Mouse (Mus musculus) E14TG2a.4 (cell line): Measurements from ENCODE around the gene Cdk2ap2.
"Not testable (repeated sequence)": the region's sequence is repeated elsewhere in the genome, so short reads cannot be mapped to it uniquely, and the experiment has no call there.

ENCODE experiments used
- H3K27me3 ChIP-seq: 2 replicates; pipeline ENCODE4 v1.6.1; 2014; ENCODE audit warnings: low read length, control low read depth; ENCODE audit not compliant: insufficient read depth
- H3K36me3 ChIP-seq: 2 replicates; pipeline ENCODE4 v1.6.1; 2014; ENCODE audit warnings: low read length, control low read depth; ENCODE audit not compliant: insufficient read depth
- H3K4me1 ChIP-seq: replicated peaks from 2 replicates; pipeline ENCODE4 v1.6.1; 2014; ENCODE audit warnings: low read depth, low read length, control low read depth
- H3K4me3 ChIP-seq: replicated peaks from 2 replicates; pipeline ENCODE4 v1.5.1; 2014; ENCODE audit warnings: mild to moderate bottlenecking, low read length
- H3K9me3 ChIP-seq: 2 replicates; pipeline ENCODE4 v1.6.1; 2014; ENCODE audit warnings: low read length, control low read depth
- CTCF ChIP-seq: conservative IDR thresholded peaks from 2 replicates; pipeline ENCODE4 v1.5.1; 2014; ENCODE audit warnings: low read length
- NANOG ChIP-seq: IDR thresholded peaks from 2 replicates; pipeline ENCODE4 v1.6.1; 2014; ENCODE audit warnings: borderline replicate concordance, low read length, mixed read lengths
- POU5F1 ChIP-seq: IDR thresholded peaks from 2 replicates; pipeline ENCODE4 v1.6.1; 2014; ENCODE audit warnings: low read length, borderline replicate concordance

Cdk2ap2 gene

DNA sequence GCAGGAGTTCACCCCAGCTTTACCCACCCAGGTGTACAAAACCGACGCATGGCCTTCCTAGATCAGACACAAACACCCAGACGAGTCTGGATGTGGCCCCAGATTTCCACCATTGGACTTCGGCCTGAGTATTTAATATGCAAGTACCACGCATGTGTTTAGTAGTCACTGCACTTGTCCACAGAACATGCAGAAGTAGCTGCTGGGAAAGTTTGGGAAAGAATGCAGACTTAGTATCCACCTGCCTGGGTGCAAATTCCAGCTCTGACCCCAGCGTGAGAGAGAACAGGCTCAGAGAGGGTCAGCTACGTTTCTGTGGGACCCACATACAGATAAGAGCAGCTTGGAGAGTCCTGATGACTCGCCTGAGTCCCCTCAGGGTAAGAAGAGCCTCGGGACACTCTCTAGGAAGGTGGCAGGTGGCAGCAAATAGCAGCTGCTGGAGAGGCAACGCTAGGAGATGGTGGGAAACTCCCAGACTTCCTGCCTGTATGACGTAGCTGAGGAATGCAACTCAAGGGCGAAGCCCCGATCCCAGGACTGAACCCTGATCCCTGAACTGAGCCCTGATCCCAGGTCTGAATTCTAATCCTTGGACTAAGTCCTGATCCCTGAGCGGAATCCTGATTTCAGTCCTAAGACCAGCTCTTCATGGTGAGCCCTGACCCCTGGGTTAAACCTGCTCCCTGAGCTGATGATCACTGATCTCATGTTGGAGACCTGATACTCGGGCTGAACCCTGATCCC is 40.9 kb upstream of the Cdk2ap2 start:
- Histone ChIP-seq H3K9me3 (no peaks in the 10 kb centered on the region), H3K4me3 (peak overlapping the region; percentile 59), H3K27me3 (no peaks in the 10 kb centered on the region), H3K36me3 (no peaks in the 10 kb centered on the region), H3K4me1 (peaks cover 80% of the 10 kb centered on the region)
- no peak for TF ChIP-seq POU5F1
- TF ChIP-seq CTCF, result no peak
- no peak for TF ChIP-seq NANOG

GRCm38 (mm10) chr19:4056727-4057126 is 40.3 kb upstream of the Cdk2ap2 start:
- Histone ChIP-seq H3K4me3 (peak overlapping the region; percentile 59), H3K9me3 (no peaks in the 10 kb centered on the region), H3K36me3 (no peaks in the 10 kb centered on the region), H3K4me1 (peaks cover 80% of the 10 kb centered on the region), H3K27me3 (no peaks in the 10 kb centered on the region)
- TF ChIP-seq NANOG (no peak), POU5F1 (no peak), CTCF (no peak)

DNA sequence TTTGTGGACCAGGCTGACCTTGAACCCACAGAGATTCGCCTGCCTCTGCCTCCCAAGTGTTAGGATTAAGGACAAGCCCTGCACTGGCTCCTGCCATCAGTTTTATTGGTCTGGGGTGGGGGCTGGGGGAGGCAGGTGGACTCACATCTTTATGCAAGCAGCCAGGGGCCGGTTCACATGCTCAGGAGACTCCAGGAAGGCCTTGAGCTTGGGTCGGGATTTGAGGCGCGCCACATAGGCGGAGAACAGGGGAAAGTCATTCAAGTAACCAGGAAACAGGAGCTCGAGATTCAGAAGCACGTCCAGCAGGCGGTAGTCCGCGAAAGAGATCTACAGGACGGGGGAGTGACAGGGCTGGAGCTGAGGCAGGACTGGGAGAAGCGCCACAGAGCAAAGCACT is 39.6 kb upstream of the Cdk2ap2 start:
- no peaks in the 10 kb centered on the region for H3K36me3 ChIP-seq
- H3K9me3 ChIP-seq, result no peaks in the 10 kb centered on the region
- TF ChIP-seq CTCF (no peak), POU5F1 (no peak), NANOG (no peak)
- peaks cover 77% of the 10 kb centered on the region for H3K4me1 ChIP-seq
- H3K27me3 ChIP-seq, result no peaks in the 10 kb centered on the region
- peak overlapping the region; percentile 59 for H3K4me3 ChIP-seq

GRCm38 (mm10) chr19:4057962-4058361 is 39.0 kb upstream of the Cdk2ap2 start:
- Histone ChIP-seq H3K4me3 (peak overlapping the region; percentile 59), H3K9me3 (no peaks in the 10 kb centered on the region), H3K36me3 (no peaks in the 10 kb centered on the region), H3K4me1 (peaks cover 71% of the 10 kb centered on the region), H3K27me3 (no peaks in the 10 kb centered on the region)
- TF ChIP-seq POU5F1 (no peak), CTCF (no peak), NANOG (no peak)

GRCm38 (mm10) chr19:4058581-4058980 is 38.4 kb upstream of the Cdk2ap2 start:
- TF ChIP-seq NANOG (no peak), POU5F1 (no peak; the same call in 1 of the 2 replicates), CTCF (no peak)
- no peaks in the 10 kb centered on the region for H3K27me3 ChIP-seq
- H3K9me3 ChIP-seq, result no peaks in the 10 kb centered on the region

DNA sequence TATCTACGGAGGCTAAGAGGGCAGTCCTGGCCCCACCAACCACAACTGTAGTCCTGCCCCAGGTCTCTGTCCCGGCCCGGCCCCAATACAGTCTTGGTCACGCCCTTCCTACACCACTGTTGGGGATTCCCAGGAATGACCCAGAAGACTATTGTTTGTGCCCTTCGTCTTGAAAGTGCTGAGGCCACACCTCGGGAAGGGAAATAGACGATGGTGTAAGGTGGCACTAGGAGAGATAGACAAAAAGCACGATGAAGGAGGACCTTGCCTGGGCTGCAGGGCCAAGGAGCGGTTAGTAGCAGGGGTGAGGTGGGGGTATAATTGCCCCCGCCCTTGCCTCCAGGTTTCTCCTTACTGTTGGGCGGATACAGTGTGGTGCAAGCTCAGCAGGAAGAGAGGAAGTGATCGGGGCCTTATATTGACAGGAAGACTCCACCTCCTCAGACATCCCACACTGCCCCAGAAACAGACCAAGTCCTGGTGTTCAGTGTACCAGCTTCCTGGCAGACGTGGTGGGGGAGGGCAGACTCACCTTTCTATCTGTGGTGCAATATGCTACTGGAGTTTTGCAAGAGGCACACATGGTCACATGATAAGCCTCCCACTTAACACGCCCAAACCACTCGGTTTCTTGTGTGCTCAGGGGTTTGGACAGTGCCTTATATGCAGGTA is 37.8 kb upstream of the Cdk2ap2 start, which contains the start of gene Gstp3:
TSS of gene Gstp3 (minus strand) at position 501 of the 672 bp plus-strand sequence.
- H3K27me3 ChIP-seq, result no peaks in the 10 kb centered on the region
- H3K4me1 ChIP-seq, result peaks cover 66% of the 10 kb centered on the region
- H3K4me3 ChIP-seq, result peak within 1 kb of the TSS; percentile 59
- no peaks in the 10 kb centered on the region for H3K9me3 ChIP-seq
- TF ChIP-seq CTCF, result no peak
- no peak for TF ChIP-seq POU5F1
- no peak for TF ChIP-seq NANOG
- no peaks in the 10 kb centered on the region for H3K36me3 ChIP-seq

More at GRCm38 (mm10) chr19:4058581-4058980, 38.4 kb upstream of the Cdk2ap2 start:
- H3K4me1 ChIP-seq, result peaks cover 66% of the 10 kb centered on the region
- H3K4me3 ChIP-seq, result peak overlapping the region; percentile 59
- H3K36me3 ChIP-seq, result no peaks in the 10 kb centered on the region

DNA sequence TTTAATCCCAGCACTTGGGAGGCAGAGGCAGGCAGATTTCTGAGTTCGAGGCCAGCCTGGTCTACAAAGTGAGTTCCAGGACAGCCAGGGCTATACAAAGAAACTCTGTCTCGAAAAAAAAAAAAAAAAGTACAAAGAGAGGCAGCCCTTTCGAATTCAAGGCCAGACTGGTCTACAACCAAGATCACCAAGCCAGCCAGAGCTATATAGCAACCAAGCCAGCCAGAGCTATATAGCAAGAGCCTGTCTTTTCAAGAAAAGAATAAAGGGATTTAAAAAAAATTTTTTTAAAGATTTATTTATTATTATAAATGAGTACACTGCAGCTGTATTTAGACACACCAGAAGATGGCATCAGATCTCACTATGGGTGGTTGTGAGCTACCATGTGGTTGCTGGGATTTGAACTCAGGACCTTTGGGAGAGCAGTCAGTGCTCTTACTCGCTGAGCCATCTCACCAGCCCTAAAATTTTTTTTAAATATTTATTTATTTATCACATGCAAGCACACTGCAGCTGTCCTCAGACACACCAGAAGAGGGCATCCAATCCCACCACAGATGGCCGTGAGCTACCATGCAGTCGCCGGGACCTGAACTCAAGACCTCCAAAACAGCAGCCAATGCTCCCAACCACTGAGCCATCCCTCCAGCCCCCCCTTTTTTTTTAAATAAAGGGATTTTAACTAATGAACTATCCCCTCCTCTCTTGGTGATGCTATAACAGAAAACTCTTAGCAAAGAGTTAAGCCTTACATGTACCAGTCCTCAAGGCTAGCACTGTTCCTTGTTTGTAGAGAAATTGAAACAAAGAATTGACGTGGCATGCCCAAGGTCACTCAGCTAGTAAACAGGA is 36.7 kb upstream of the Cdk2ap2 start:
- not testable (repeated sequence) for H3K36me3 ChIP-seq, H3K9me3 ChIP-seq, H3K27me3 ChIP-seq, H3K4me3 ChIP-seq
- H3K4me1 ChIP-seq, result peaks cover 56% of the 10 kb centered on the region

DNA sequence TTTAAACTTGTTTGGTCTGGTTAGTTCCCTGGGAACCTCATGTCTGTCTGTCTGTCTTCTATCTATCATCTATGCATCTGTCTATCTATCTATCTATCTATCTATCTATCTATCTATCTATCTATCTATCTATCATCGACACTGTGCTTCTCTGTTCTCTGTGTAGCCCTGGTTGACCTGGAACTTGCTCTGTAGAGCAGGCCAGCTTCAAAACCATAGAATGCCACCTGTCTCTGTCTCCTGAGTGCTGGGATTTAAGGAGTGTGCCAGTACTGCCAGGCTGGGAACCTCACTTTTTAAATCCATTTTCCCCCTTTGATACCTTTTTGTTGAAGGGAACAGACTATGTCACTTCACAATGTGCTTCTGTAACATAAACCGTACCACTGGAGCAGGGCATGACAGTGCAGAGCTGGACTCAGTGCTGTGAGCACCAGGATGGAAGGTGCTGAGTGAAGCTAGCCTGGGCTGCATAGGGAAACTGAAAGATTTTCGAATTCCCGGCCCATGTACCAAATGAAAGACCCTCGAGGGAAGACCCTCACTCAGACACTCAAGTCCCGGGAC is 36.0 kb upstream of the Cdk2ap2 start:
- Histone ChIP-seq H3K4me3 (no peak overlapping the region), H3K27me3 (no peaks in the 10 kb centered on the region), H3K36me3 (no peaks in the 10 kb centered on the region), H3K4me1 (peaks cover 49% of the 10 kb centered on the region), H3K9me3 (no peaks in the 10 kb centered on the region)
- no peak for TF ChIP-seq POU5F1
- no peak for TF ChIP-seq NANOG
- no peak for TF ChIP-seq CTCF

GRCm38 (mm10) chr19:4063357-4063756 is 33.6 kb upstream of the Cdk2ap2 start:
- not testable (repeated sequence) for H3K9me3 ChIP-seq, H3K36me3 ChIP-seq, H3K27me3 ChIP-seq, H3K4me3 ChIP-seq
- peaks cover 33% of the 10 kb centered on the region for H3K4me1 ChIP-seq

GRCm38 (mm10) chr19:4064501-4064900 is 32.5 kb upstream of the Cdk2ap2 start:
- not testable (repeated sequence) for H3K9me3 ChIP-seq, H3K27me3 ChIP-seq, H3K36me3 ChIP-seq, H3K4me3 ChIP-seq
- H3K4me1 ChIP-seq, result peaks cover 21% of the 10 kb centered on the region
